Mouse (Mus musculus) T-helper 1 cell (primary cell): ENCODE measurements around the gene Snap25.

Experiments
- in situ Hi-C: fragments of 300-600 bp; cut with MboI, MseI; formaldehyde crosslinking; loops from one replicate; pipeline ENCODE4 v1.15.1; 2025; ENCODE audit warnings: high pct_unique_total_duplicates

The Snap25 gene

GRCm38 (mm10) chr2:136807992-136808726, 94.9 kb downstream of the Snap25 start:
- in situ Hi-C loops = no loop called here

GRCm38 (mm10) chr2:136811331-136811730, 98.1 kb downstream of the Snap25 start:
- in situ Hi-C loops = no loop called here

DNA sequence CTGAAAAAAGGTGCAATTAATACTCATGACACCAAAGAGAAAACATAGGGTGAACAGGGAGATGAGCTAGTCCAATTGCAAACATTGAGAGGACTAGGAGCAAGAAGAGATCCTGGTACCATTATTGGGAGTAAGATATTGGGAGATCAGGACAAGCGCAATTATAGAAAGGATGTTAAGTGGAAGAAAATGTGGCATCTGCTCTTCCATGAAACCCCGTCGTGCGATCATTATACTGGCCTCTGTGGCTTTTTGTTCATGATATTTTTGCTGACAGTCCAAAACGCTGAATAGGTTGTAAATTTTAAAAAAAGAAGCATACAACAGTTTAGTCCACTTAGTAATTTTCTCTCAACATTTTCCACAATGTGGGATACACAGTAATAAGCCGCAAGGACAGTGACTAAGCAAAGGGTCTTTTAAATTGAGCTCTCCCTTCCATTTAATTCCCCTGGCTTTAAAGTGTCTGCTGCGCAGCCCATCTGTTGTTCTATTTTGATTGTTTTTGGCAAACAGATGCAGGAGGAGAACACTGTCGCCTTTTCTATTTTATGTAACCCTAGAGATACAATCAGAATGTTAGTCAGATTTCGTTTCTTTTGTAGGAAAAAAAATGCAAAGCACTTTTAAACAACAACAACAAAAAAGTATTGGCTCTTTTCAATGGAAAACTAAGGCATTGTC, 103.6 kb downstream of the Snap25 start:
- in situ Hi-C loops = no loop called here

DNA sequence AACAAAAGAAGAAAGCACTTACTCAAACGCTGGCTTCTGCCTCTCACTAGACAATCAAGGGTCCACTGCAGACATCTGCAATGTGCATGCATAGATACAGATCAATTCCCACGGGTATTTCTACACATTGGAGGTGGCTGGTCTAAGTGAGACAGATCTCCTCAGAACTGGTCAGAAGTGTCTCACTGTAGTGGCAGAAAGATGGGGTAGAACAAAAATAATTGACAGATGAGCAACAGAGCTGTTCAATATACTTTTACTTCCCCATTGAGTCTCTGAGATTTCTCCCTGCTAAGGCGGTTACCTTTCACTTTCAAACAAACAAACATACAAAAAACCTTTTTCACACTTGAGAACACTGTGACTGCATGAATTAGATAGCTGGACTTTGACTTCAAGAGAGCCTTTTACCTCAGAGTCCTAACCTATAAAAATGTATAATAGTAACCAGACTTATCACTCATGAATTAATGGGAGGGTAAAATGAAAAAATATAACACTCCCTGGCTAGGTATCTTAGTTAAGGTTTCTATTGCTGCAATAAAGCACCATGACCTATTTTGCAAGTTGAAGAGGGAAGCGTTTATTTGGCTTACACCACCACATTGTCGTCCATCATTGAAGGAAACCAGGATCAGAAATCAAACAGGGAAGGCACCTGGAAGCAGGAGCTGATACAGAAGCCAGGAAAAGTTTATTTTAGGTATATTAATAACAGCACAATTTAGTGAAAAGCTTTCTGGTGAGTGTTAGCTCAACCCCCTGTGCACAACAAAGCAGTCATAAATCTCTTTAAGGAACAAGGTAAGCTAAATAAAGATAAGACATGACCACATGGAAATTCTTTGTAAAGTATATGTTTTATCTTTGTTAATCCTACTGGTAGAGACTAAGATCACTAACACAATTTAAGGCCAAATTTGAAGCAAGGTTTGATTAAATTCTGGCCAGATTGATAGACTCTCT, 110.8 kb downstream of the Snap25 start:
- in situ Hi-C loops = no loop called here

DNA sequence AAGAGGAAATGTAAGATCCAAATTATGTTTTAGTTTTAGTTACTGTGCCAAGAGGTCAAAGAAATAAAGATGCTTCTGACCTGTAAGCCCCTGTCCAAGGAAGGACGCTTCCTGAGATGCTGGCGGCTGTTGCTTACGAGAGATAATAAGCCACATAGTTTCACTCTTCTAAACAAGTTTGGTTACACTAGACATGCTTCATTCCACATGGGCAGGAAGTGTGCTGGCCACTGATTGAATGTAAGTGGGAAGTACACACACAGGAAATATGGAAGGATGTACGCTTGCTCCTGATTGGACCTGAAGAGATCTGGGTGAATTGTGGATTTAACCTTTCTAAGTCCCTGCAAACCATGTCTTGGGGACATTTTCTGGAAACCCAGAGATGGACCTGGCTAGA, 114.4 kb downstream of the Snap25 start:
- in situ Hi-C loops = no loop called here
